Mouse (Mus musculus) kidney, adult 2 months (tissue): ENCODE results near the gene Lzts2.

Source experiments
- CTCF ChIP-seq: fragments of 200-500 bp; conservative IDR thresholded peaks from 2 replicates; pipeline ENCODE4 v1.5.1; 2011; ENCODE audit warnings: low read depth, mild to moderate bottlenecking, control low read depth, low read length, moderate library complexity, mixed read lengths; ENCODE audit not compliant: insufficient read depth, insufficient read length
- POLR2A ChIP-seq: fragments of 200-500 bp; IDR thresholded peaks from one replicate; pipeline ENCODE4 v1.6.1; 2011; ENCODE audit warnings: low read depth, low read length, control low read depth

DNA sequence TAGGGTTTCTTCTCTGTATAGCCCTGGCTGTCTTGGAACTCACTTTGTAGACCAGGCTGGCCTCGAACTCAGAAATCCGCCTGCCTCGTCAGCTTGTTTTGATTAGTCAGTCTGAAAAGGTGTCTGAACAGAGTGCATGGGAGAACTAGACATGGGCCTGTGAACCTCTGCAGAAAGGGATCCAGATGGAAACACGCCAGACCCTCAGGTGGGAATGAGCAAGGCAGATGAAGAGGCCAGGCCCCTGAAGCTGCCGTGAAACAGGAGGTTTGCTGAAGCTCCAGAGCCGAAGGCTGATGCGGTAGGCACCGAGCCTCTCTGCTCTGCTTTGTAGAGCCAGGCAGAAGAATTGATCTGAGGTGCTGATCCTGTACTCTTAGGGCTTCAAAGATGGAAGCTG, 2.0 kb upstream of the Lzts2 start:
- no peak for TF ChIP-seq CTCF
- TF ChIP-seq POLR2A, result no peak
